Mouse (Mus musculus): ENCODE data around the gene Zbtb8b. TPM values are rescaled to one million over a fixed set of nuclear protein-coding genes. Genes with fewer than 3 reads are reported as not detected.
"Not testable (repeated sequence)": the region's sequence is repeated elsewhere in the genome, so short reads cannot be mapped to it uniquely, and the experiment has no call there.

Gene Zbtb8b
- polyA plus RNA-seq, 1 experiment = 1.6 TPM

GRCm38 (mm10) chr4:129416478-129416877 is 24.2 kb downstream of the Zbtb8b start:
- DNase-seq (ENCODE audit: low read depth) = no peak

GRCm38 (mm10) chr4:129415892-129416291 is 24.8 kb downstream of the Zbtb8b start:
- DNase-seq (ENCODE audit: low read depth) = no peak

GRCm38 (mm10) chr4:129410991-129411390 is 29.7 kb downstream of the Zbtb8b start:
- no peak for DNase-seq (ENCODE audit: low read depth)

GRCm38 (mm10) chr4:129410532-129410931 is 30.1 kb downstream of the Zbtb8b start:
- DNase-seq (ENCODE audit: low read depth) = not testable (repeated sequence)

- DNase-seq (ENCODE audit: low read depth) = no peak
Measured at GRCm38 (mm10) chr4:129406447-129406846, 34.2 kb downstream of the Zbtb8b start.

- DNase-seq (ENCODE audit: low read depth) = no peak
Measured at GRCm38 (mm10) chr4:129399813-129400212, 40.8 kb downstream of the Zbtb8b start.

GRCm38 (mm10) chr4:129396960-129397359 is 43.7 kb downstream of the Zbtb8b start:
- DNase-seq (ENCODE audit: low read depth) = no peak

GRCm38 (mm10) chr4:129394089-129394870 is 46.4 kb downstream of the Zbtb8b start:
- DNase-seq (ENCODE audit: low read depth) = no peak

GRCm38 (mm10) chr4:129390936-129391557 is 49.6 kb downstream of the Zbtb8b start:
- no peak for DNase-seq (ENCODE audit: low read depth)

GRCm38 (mm10) chr4:129390216-129390743 is 50.4 kb downstream of the Zbtb8b start:
- no peak for DNase-seq (ENCODE audit: low read depth)

- DNase-seq (ENCODE audit: low read depth) = no peak
Measured at GRCm38 (mm10) chr4:129388404-129388803, 52.2 kb downstream of the Zbtb8b start.

- no peak for DNase-seq (ENCODE audit: low read depth)
Measured at GRCm38 (mm10) chr4:129386989-129387388, 53.7 kb downstream of the Zbtb8b start.

- DNase-seq (ENCODE audit: low read depth) = no peak
Measured at GRCm38 (mm10) chr4:129386269-129386946, 54.2 kb downstream of the Zbtb8b start.

GRCm38 (mm10) chr4:129385685-129386084 is 55.0 kb downstream of the Zbtb8b start:
- no peak for DNase-seq (ENCODE audit: low read depth)

- DNase-seq (ENCODE audit: low read depth) = no peak
Measured at GRCm38 (mm10) chr4:129384440-129384839, 56.2 kb downstream of the Zbtb8b start.

- no peak for DNase-seq (ENCODE audit: low read depth)
Measured at GRCm38 (mm10) chr4:129383586-129383985, 57.1 kb downstream of the Zbtb8b start.

GRCm38 (mm10) chr4:129382488-129382887 is 58.2 kb downstream of the Zbtb8b start:
- DNase-seq (ENCODE audit: low read depth) = no peak

- DNase-seq (ENCODE audit: low read depth) = no peak
Measured at GRCm38 (mm10) chr4:129382029-129382428, 58.6 kb downstream of the Zbtb8b start.

GRCm38 (mm10) chr4:129381148-129381547 is 59.5 kb downstream of the Zbtb8b start:
- DNase-seq (ENCODE audit: low read depth) = no peak

- no peak for DNase-seq (ENCODE audit: low read depth)
Measured at GRCm38 (mm10) chr4:129379805-129380204, 60.8 kb downstream of the Zbtb8b start.

GRCm38 (mm10) chr4:129377601-129378390 is 62.9 kb downstream of the Zbtb8b start, which contains the start of gene Zbtb8a:
TSS of gene Zbtb8a (minus strand) at chr4:129378116.
- no peak for DNase-seq (ENCODE audit: low read depth)
